Mouse (Mus musculus): ENCODE data around the gene Snw1. TPM values are rescaled to one million over a fixed set of nuclear protein-coding genes. Genes with fewer than 3 reads are reported as not detected.

Snw1 gene
- polyA plus RNA-seq, 1 experiment from 2014 or later = 101 TPM

Small RNAs within 50 kb of the gene (microRNA-seq; reads per million reads assigned to microRNA genes)
- gene Mir3068 = 35.0 reads per million, percentile 30 among the genes with 10 or more reads in this experiment

Other genes with a start within 250 kb of the Snw1 start
- gene Noxred1, start 233.5 kb downstream of the Snw1 start, polyA plus RNA-seq (2014; fragmentation: Nextera tagmentation; extraction: Ambion mirVana) = 1.2 and 2.3 TPM in 2 replicates
- gene Vipas39, start 206.0 kb downstream of the Snw1 start, polyA plus RNA-seq (2014; fragmentation: Nextera tagmentation; extraction: Ambion mirVana) = 61.6 and 67.8 TPM in 2 replicates
- 172 and 186 TPM in 2 replicates for gene Ahsa1, start 205.8 kb downstream of the Snw1 start, polyA plus RNA-seq (2014; fragmentation: Nextera tagmentation; extraction: Ambion mirVana)
- gene Ism2, start 172.6 kb downstream of the Snw1 start, polyA plus RNA-seq (2014; fragmentation: Nextera tagmentation; extraction: Ambion mirVana) = 0.37 and 0.44 TPM in 2 replicates
- gene Sptlc2, start 83.9 kb downstream of the Snw1 start, polyA plus RNA-seq (2014; fragmentation: Nextera tagmentation; extraction: Ambion mirVana) = 70.5 and 81.8 TPM in 2 replicates
- gene Slirp, start 28.4 kb downstream of the Snw1 start, polyA plus RNA-seq (2014; fragmentation: Nextera tagmentation; extraction: Ambion mirVana) = 212 and 251 TPM in 2 replicates
- gene Alkbh1, start 28.3 kb downstream of the Snw1 start, polyA plus RNA-seq (2014; fragmentation: Nextera tagmentation; extraction: Ambion mirVana) = 38.1 and 40.4 TPM in 2 replicates
- gene Gm5788, start 22.4 kb upstream of the Snw1 start, polyA plus RNA-seq (2014; fragmentation: Nextera tagmentation; extraction: Ambion mirVana) = not detected in 2 replicates
- gene Gm8300, start 42.0 kb upstream of the Snw1 start, polyA plus RNA-seq (2014; fragmentation: Nextera tagmentation; extraction: Ambion mirVana) = not detected in 2 replicates
- not detected in 2 replicates for gene Oog1, start 130.4 kb upstream of the Snw1 start, polyA plus RNA-seq (2014; fragmentation: Nextera tagmentation; extraction: Ambion mirVana)
- not detected in 2 replicates for gene Gm4027, start 146.6 kb upstream of the Snw1 start, polyA plus RNA-seq (2014; fragmentation: Nextera tagmentation; extraction: Ambion mirVana)
- not detected in 2 replicates for gene Gm16381, start 172.3 kb upstream of the Snw1 start, polyA plus RNA-seq (2014; fragmentation: Nextera tagmentation; extraction: Ambion mirVana)

All from neural tube, embryonic 14.5 days (tissue).